Mouse (Mus musculus): ENCODE results near the gene Atp5e.

Gene Atp5e

GRCm38 (mm10) chr2:174463789-174464523, at the start of gene Atp5e:
TSS of gene Atp5e (minus strand) at chr2:174464105.
- peak; percentile 96 for DNase-seq

GRCm38 (mm10) chr2:174509825-174510224, 45.9 kb upstream of the Atp5e start:
- no peak for DNase-seq

GRCm38 (mm10) chr2:174507998-174508397, 44.1 kb upstream of the Atp5e start:
- DNase-seq = no peak

GRCm38 (mm10) chr2:174502831-174503460, 39.0 kb upstream of the Atp5e start:
- DNase-seq = no peak

GRCm38 (mm10) chr2:174502321-174502720, 38.4 kb upstream of the Atp5e start:
- DNase-seq = no peak

- DNase-seq = no peak
These were observed 37.6 kb upstream of the Atp5e start for GRCm38 (mm10) chr2:174501517-174501916.

GRCm38 (mm10) chr2:174500814-174501503, 37.1 kb upstream of the Atp5e start:
- no peak for DNase-seq

GRCm38 (mm10) chr2:174492858-174493257, 29.0 kb upstream of the Atp5e start:
- peak; percentile 55 for DNase-seq

GRCm38 (mm10) chr2:174487005-174487404, 23.1 kb upstream of the Atp5e start:
- DNase-seq = no peak

- no peak for DNase-seq
These were observed 14.8 kb upstream of the Atp5e start for GRCm38 (mm10) chr2:174478746-174479145.

GRCm38 (mm10) chr2:174477543-174478319, 13.8 kb upstream of the Atp5e start:
- no peak for DNase-seq

- DNase-seq = no peak
These were observed 9.6 kb upstream of the Atp5e start for GRCm38 (mm10) chr2:174473550-174473927.

GRCm38 (mm10) chr2:174472818-174473549, 9.1 kb upstream of the Atp5e start, which contains the start of gene Prelid3b:
TSS of gene Prelid3b (minus strand) at chr2:174473081.
- peak; percentile 100 for DNase-seq

- no peak for DNase-seq
These were observed 8.5 kb upstream of the Atp5e start for GRCm38 (mm10) chr2:174472407-174472806.

- DNase-seq = no peak
These were observed 7.0 kb upstream of the Atp5e start for GRCm38 (mm10) chr2:174470786-174471405.

GRCm38 (mm10) chr2:174470333-174470732, 6.4 kb upstream of the Atp5e start:
- no peak for DNase-seq

- DNase-seq = no peak
These were observed 535 bp downstream of the Atp5e start for GRCm38 (mm10) chr2:174463370-174463769.

GRCm38 (mm10) chr2:174459365-174459764, 4.5 kb downstream of the Atp5e start:
- no peak for DNase-seq

- DNase-seq = peak; percentile 37
These were observed 10.2 kb downstream of the Atp5e start for GRCm38 (mm10) chr2:174453681-174454080.

GRCm38 (mm10) chr2:174450353-174450752, 13.6 kb downstream of the Atp5e start, which contains the start of gene Tubb1:
TSS of gene Tubb1 (plus strand) at chr2:174450695.
- no peak for DNase-seq

- no peak for DNase-seq
These were observed 15.5 kb downstream of the Atp5e start for GRCm38 (mm10) chr2:174448405-174448804.

GRCm38 (mm10) chr2:174446905-174447304, 17.0 kb downstream of the Atp5e start:
- no peak for DNase-seq
